In genomic region chr19:11769257-11769920, GRCm38 (mm10) we compare ENCODE assay signal across 9 mouse cellular contexts. TPM values are rescaled to one million over a fixed set of nuclear protein-coding genes. Genes with fewer than 3 reads are reported as not detected.
DNase-seq lines count a peak whose midpoint lies in the region; ATAC-seq and TF ChIP-seq lines count a peak whose summit lies in the region.
"Had no signal": no experiment of that assay in that cellular context is flagged by ENCODE, and none has a peak within 500 bp of the region (broad histone marks: within the 10 kb centered on the region; RNA-seq: fewer than 3 reads in every experiment).

No protein-coding gene starts in this region.

- no peak overlapping the region for H3K4me3 ChIP-seq in embryonic facial prominence, embryonic 12.5 days
- no peak overlapping the region for H3K4me3 ChIP-seq in embryonic facial prominence, embryonic 10.5 days
- H3K4me3 ChIP-seq in lung, embryonic 16.5 days (ENCODE audit: low read length): peak overlapping the region; percentile 78
- H3K4me3 ChIP-seq in liver, embryonic 13.5 days (replicated peaks): peak overlapping the region; percentile 82
- no peak overlapping the region; the same call in 1 of the 2 replicates for H3K4me3 ChIP-seq in stomach, postnatal 0 days (ENCODE audit: low read depth, low read length)

- no peak for TF ChIP-seq EP300 in stomach, postnatal 0 days (optimal IDR thresholded peaks at IDR 0.05)

- peaks cover 9% of the 10 kb centered on the region for H3K36me3 ChIP-seq in embryonic facial prominence, embryonic 12.5 days
- H3K36me3 ChIP-seq in embryonic facial prominence, embryonic 10.5 days (replicated peaks): peaks cover 21% of the 10 kb centered on the region
- peaks cover 3% of the 10 kb centered on the region for H3K36me3 ChIP-seq in lung, embryonic 16.5 days (ENCODE audit: control insufficient read depth, insufficient read depth, low read length)
- peaks cover 24% of the 10 kb centered on the region for H3K36me3 ChIP-seq in liver, embryonic 13.5 days
- 0 out of 2 replicates have a peak, but pooled peaks cover 6% of the 10 kb centered on the region for H3K36me3 ChIP-seq in stomach, postnatal 0 days (ENCODE audit: control insufficient read depth, insufficient read depth, low read length)

- ATAC-seq in embryonic facial prominence, embryonic 12.5 days (ENCODE audit: insufficient number of reproducible peaks, insufficient read depth, low FRiP score, low TSS enrichment): no peak
- no peak for ATAC-seq in lung, embryonic 16.5 days (ENCODE audit: low read depth)
- no peak for ATAC-seq in liver, embryonic 13.5 days (ENCODE audit: low read depth)
- no peak for ATAC-seq in stomach, postnatal 0 days (ENCODE audit: low FRiP score, low TSS enrichment)

- H3K9me3 ChIP-seq in embryonic facial prominence, embryonic 12.5 days: no peaks in the 10 kb centered on the region
- H3K9me3 ChIP-seq in embryonic facial prominence, embryonic 10.5 days: no peaks in the 10 kb centered on the region
- no peaks in the 10 kb centered on the region for H3K9me3 ChIP-seq in lung, embryonic 16.5 days (ENCODE audit: control insufficient read depth, low read length)
- H3K9me3 ChIP-seq in liver, embryonic 13.5 days (replicated peaks): no peaks in the 10 kb centered on the region
- no peaks in the 10 kb centered on the region for H3K9me3 ChIP-seq in stomach, postnatal 0 days (ENCODE audit: control insufficient read depth, low read length)

- no peaks in the 10 kb centered on the region for H3K27me3 ChIP-seq in embryonic facial prominence, embryonic 12.5 days
- no peaks in the 10 kb centered on the region for H3K27me3 ChIP-seq in embryonic facial prominence, embryonic 10.5 days (replicated peaks; ENCODE audit: low read depth, poor library complexity, severe bottlenecking)
- no peaks in the 10 kb centered on the region for H3K27me3 ChIP-seq in lung, embryonic 16.5 days (ENCODE audit: control insufficient read depth, insufficient read depth, low read depth, low read length)
- no peaks in the 10 kb centered on the region for H3K27me3 ChIP-seq in liver, embryonic 13.5 days
- H3K27me3 ChIP-seq in stomach, postnatal 0 days (ENCODE audit: control insufficient read depth, insufficient read depth, low read length): no peaks in the 10 kb centered on the region

- H3K27ac ChIP-seq in embryonic facial prominence, embryonic 12.5 days: no peak overlapping the region
- no peak overlapping the region for H3K27ac ChIP-seq in embryonic facial prominence, embryonic 10.5 days (replicated peaks)
- H3K27ac ChIP-seq in lung, embryonic 16.5 days (ENCODE audit: low read length): no peak overlapping the region
- H3K27ac ChIP-seq in liver, embryonic 13.5 days: no peak overlapping the region
- no peak overlapping the region for H3K27ac ChIP-seq in stomach, postnatal 0 days (replicated peaks)

- no peak for DNase-seq in embryonic facial prominence, embryonic 10.5 days (ENCODE audit: low spot score)
- DNase-seq in lung, postnatal 25 days (ENCODE audit: low spot score): no peak
- no peak for DNase-seq in liver, embryonic 13.5 days
- no peak for DNase-seq in stomach, postnatal 0 days (ENCODE audit: low spot score)
- DNase-seq in thymus, postnatal 0 days (ENCODE audit: low spot score): no peak
- DNase-seq in left cerebral cortex, adult 8-10 months (ENCODE audit: low spot score in 2 of 2): no peak

- H3K9ac ChIP-seq in embryonic facial prominence, embryonic 12.5 days: no peak overlapping the region
- H3K9ac ChIP-seq in lung, embryonic 16.5 days (ENCODE audit: low read length): no peak overlapping the region
- H3K9ac ChIP-seq in liver, embryonic 13.5 days: no peak overlapping the region
- no peak overlapping the region for H3K9ac ChIP-seq in stomach, postnatal 0 days (ENCODE audit: low read length)

- H3K4me2 ChIP-seq in embryonic facial prominence, embryonic 12.5 days (replicated peaks): peak overlapping the region; percentile 72
- H3K4me2 ChIP-seq in lung, embryonic 16.5 days (ENCODE audit: low read depth, low read length): peak overlapping the region; percentile 81
- peak overlapping the region; percentile 78 for H3K4me2 ChIP-seq in liver, embryonic 13.5 days
- H3K4me2 ChIP-seq in stomach, postnatal 0 days (replicated peaks; ENCODE audit: low read depth): peak overlapping the region; percentile 82

- no peak for TF ChIP-seq CTCF in stomach, postnatal 0 days (IDR thresholded peaks at IDR 0.05; ENCODE audit: low read depth)

- H3K4me1 ChIP-seq in embryonic facial prominence, embryonic 12.5 days: 0 out of 2 replicates have a peak, but pooled peaks cover 5% of the 10 kb centered on the region
- peaks cover 9% of the 10 kb centered on the region for H3K4me1 ChIP-seq in embryonic facial prominence, embryonic 10.5 days
- peaks cover 5% of the 10 kb centered on the region for H3K4me1 ChIP-seq in lung, embryonic 16.5 days (replicated peaks; ENCODE audit: control insufficient read depth, insufficient read depth, low read length)
- peaks cover 14% of the 10 kb centered on the region for H3K4me1 ChIP-seq in liver, embryonic 13.5 days (replicated peaks)
- no peaks in the 10 kb centered on the region for H3K4me1 ChIP-seq in stomach, postnatal 0 days (replicated peaks; ENCODE audit: control insufficient read depth, insufficient read depth)

- 88% methylated on average over 5 of the region's 5 CpGs for WGBS in embryonic facial prominence, embryonic 12.5 days
- 86% methylated on average over 5 of the region's 5 CpGs for WGBS in embryonic facial prominence, embryonic 10.5 days
- WGBS in lung, embryonic 16.5 days: 85% methylated on average over 5 of the region's 5 CpGs
- WGBS in liver, embryonic 13.5 days (ENCODE audit: insufficient replicate concordance): 79% methylated on average over 5 of the region's 5 CpGs
- WGBS in stomach, postnatal 0 days: 88% methylated on average over 5 of the region's 5 CpGs

RNA-seq across cellular contexts. Expression of gene Mrpl16, which starts 0.8 kb away (rescaled TPM):
- 45.6 and 48.1 TPM in 2 replicates for polyA plus RNA-seq in embryonic facial prominence, embryonic 12.5 days (2016; fragmentation: Nextera tagmentation; extraction: Ambion mirVana)
- 58.5 and 59.5 TPM in 2 replicates for polyA plus RNA-seq in embryonic facial prominence, embryonic 10.5 days (2016; fragmentation: Nextera tagmentation; extraction: Ambion mirVana)
- 36.2 and 40.4 TPM in 2 replicates for polyA plus RNA-seq in lung, embryonic 16.5 days (2015; fragmentation: Nextera tagmentation; extraction: Ambion mirVana)
- polyA plus RNA-seq in liver, embryonic 13.5 days (2015; fragmentation: Nextera tagmentation; extraction: Ambion mirVana): 53.8 and 55.6 TPM in 2 replicates
- polyA plus RNA-seq in stomach, postnatal 0 days (2015; fragmentation: Nextera tagmentation; extraction: Ambion mirVana): 49.2 and 51.4 TPM in 2 replicates
- polyA plus RNA-seq in thymus, postnatal 0 days (2015; fragmentation: Nextera tagmentation; extraction: Ambion mirVana): 52.1 and 54.3 TPM in 2 replicates
- total RNA-seq in left cerebral cortex, adult 8-10 months (2022): 10 to 100 TPM; 36.1 to 45.6 (median 42.7) TPM

RNA-seq across cellular contexts. Expression of gene Gif, which starts 22.0 kb away (rescaled TPM):
- not detected in 2 replicates for polyA plus RNA-seq in embryonic facial prominence, embryonic 12.5 days (2016; fragmentation: Nextera tagmentation; extraction: Ambion mirVana)
- polyA plus RNA-seq in embryonic facial prominence, embryonic 10.5 days (2016; fragmentation: Nextera tagmentation; extraction: Ambion mirVana): not detected in 2 replicates
- 0.70 and 1.3 TPM in 2 replicates for polyA plus RNA-seq in lung, embryonic 16.5 days (2015; fragmentation: Nextera tagmentation; extraction: Ambion mirVana)
- not detected in 2 replicates for polyA plus RNA-seq in liver, embryonic 13.5 days (2015; fragmentation: Nextera tagmentation; extraction: Ambion mirVana)
- polyA plus RNA-seq in stomach, postnatal 0 days (2015; fragmentation: Nextera tagmentation; extraction: Ambion mirVana): 161 and 172 TPM in 2 replicates
- 0.18 TPM in 1 of 2 replicates, not detected in the other for polyA plus RNA-seq in thymus, postnatal 0 days (2015; fragmentation: Nextera tagmentation; extraction: Ambion mirVana)
- not detected for total RNA-seq in left cerebral cortex, adult 8-10 months (2022)
- total RNA-seq: gastrocnemius, adult 8-10 months had no signal

RNA-seq across cellular contexts. Expression of gene Stx3, which starts 49.8 kb away (rescaled TPM):
- 8.4 and 9.0 TPM in 2 replicates for polyA plus RNA-seq in embryonic facial prominence, embryonic 12.5 days (2016; fragmentation: Nextera tagmentation; extraction: Ambion mirVana)
- 9.8 and 10.7 TPM in 2 replicates for polyA plus RNA-seq in embryonic facial prominence, embryonic 10.5 days (2016; fragmentation: Nextera tagmentation; extraction: Ambion mirVana)
- polyA plus RNA-seq in lung, embryonic 16.5 days (2015; fragmentation: Nextera tagmentation; extraction: Ambion mirVana): 17.6 and 19.3 TPM in 2 replicates
- polyA plus RNA-seq in liver, embryonic 13.5 days (2015; fragmentation: Nextera tagmentation; extraction: Ambion mirVana): 1.9 and 2.0 TPM in 2 replicates
- polyA plus RNA-seq in stomach, postnatal 0 days (2015; fragmentation: Nextera tagmentation; extraction: Ambion mirVana): 17.9 and 18.7 TPM in 2 replicates
- polyA plus RNA-seq in thymus, postnatal 0 days (2015; fragmentation: Nextera tagmentation; extraction: Ambion mirVana): 4.4 and 4.8 TPM in 2 replicates
- 10 to 100 TPM; 27.7 to 33.8 (median 29.7) TPM for total RNA-seq in left cerebral cortex, adult 8-10 months (2022)

Comparison
In these comparisons a context has a peak if more than half of its experiments do, and no peak if none do; other contexts are left out.
1. H3K4me3 ChIP-seq: peak in lung, embryonic 16.5 days (single experiment) and liver, embryonic 13.5 days (single experiment); none in embryonic facial prominence, embryonic 12.5 days (single experiment), embryonic facial prominence, embryonic 10.5 days (single experiment) and stomach, postnatal 0 days (single experiment).
2. RNA of gene Gif, which starts 22.0 kb away (polyA plus RNA-seq): 161 to 172 TPM in stomach, postnatal 0 days; 0.70 to 1.3 TPM in lung, embryonic 16.5 days, not detected in embryonic facial prominence, embryonic 10.5 days, not detected in embryonic facial prominence, embryonic 12.5 days, not detected in liver, embryonic 13.5 days and 0.18 TPM in thymus, postnatal 0 days; every median in the first group is over 10 times any median in the second.
3. Peak in every context shown above with its lines, with median percentiles within 50 percentile points of each other: H3K4me2 ChIP-seq.